Mouse (Mus musculus) embryonic fibroblast, embryonic 13.5 days (primary cell): Measurements from ENCODE around the gene Prss36.

Source experiments
- CTCF ChIP-seq: IDR thresholded peaks from 2 replicates; pipeline ENCODE4 v1.5.1; 2011; ENCODE audit warnings: mild to moderate bottlenecking, control low read depth, low read length, moderate library complexity, borderline replicate concordance; ENCODE audit not compliant: insufficient read depth
- POLR2A ChIP-seq: IDR thresholded peaks from 2 replicates; pipeline ENCODE4 v1.6.1; 2011; ENCODE audit warnings: low read depth, mild to moderate bottlenecking, control low read depth, low read length, moderate library complexity

DNA sequence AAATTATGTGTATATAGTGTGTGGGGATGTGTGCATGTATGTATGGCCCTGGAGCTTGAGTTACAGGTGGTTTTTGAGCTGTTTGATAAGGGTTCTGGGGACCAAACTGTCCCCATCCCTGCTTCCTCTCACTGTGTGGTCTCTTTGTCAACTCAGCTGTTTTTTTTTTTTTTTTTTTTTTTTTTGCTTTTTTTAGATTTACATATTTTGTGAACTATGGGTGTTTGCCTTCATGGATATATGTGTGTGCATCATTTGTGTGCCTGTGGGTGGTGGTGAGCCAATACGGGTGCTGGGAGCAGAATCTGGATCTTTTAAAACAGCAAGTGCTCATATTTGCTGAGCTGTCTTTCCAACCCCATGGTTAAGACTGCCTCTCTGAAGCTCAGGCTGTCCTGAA is 42.4 kb upstream of the Prss36 start:
- no peak for TF ChIP-seq POLR2A
- TF ChIP-seq CTCF = no peak
